Mouse (Mus musculus): ENCODE results near the gene Crip2.

The Crip2 gene

DNA sequence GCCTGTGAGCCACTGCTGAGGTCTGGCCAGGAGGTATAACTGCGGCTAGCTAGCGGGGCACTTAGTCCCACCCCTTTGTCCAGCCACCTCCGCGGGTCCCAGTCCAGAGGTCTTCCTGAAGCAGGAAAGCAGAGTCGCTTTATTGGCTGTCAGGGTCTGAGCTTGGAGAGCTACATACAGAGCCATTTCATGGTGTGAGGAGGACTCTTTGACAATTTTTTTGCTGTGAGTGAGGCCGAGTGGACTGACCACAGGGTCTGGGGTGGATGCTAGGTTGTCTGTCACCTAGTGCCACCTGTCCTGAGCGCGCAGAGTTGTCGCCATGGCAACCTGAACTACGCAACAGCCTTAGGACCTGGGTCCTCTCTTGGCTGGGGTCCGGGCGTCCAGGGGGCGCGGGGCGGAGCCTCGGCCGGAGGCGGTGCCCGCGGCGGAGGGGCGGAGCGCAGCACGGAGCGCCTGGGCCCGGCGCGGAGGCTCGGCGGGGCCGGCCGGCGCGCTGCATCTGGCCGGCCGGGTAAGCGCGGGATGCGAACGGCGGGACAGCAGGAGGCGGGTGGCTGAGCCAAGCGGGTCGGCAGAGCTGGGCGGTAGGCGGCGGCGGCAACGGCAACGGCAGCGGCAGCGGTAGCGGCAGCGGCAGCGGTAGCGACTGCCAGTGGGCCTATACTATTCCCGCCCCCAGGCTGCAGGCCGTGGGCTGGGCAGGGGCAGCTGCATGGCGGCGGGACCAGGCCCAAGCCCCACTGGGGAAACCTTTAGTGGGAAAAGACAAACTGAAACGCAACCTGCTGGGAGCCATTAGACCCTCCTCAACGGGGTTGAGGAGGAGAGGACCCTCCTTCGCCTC is 45.6 kb downstream of the Crip2 start, which contains the start of gene Tmem121:
TSS of gene Tmem121 (plus strand) at position 489 of the 850 bp plus-strand sequence.
- no peak for DNase-seq (ENCODE audit: low spot score)

DNA sequence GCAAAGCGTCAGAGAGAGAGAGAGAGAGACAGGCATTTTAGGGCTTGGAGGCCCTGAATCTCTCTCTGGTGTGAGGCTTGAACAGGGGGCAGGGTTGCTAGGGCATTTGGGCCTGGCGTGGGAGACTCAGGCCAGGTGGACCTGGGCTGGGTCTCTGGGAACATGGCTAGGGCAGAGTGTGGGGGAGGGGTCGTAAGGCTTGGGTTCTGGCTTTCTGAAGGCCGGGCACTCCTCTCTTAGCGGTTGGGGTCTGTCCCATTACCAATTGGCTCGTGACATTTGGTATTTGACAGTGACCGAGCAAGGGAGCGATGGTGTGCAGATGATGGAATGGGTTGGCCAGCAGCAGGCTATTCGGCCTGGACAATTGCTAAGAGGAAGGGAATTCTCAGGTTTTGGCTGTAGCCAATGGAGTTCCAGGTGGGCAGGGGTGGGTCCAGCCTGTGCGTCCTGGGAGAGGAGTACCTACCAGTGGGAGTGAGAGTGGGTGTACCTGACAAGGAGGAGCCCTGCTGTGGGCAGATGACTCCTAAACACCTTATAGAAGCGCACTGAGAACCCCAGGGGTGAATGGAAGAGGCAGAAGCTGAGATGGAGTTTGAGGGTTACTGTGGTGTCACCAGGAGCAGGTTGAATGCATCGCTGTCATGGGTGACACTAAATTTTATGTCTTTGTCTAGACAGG is 46.4 kb downstream of the Crip2 start:
- no peak for DNase-seq (ENCODE audit: low spot score)

GRCm38 (mm10) chr12:113187011-113187375 is 47.0 kb downstream of the Crip2 start:
- no peak for DNase-seq (ENCODE audit: low spot score)

GRCm38 (mm10) chr12:113187584-113188295 is 47.7 kb downstream of the Crip2 start:
- peak; percentile 80 for DNase-seq (ENCODE audit: low spot score)

DNA sequence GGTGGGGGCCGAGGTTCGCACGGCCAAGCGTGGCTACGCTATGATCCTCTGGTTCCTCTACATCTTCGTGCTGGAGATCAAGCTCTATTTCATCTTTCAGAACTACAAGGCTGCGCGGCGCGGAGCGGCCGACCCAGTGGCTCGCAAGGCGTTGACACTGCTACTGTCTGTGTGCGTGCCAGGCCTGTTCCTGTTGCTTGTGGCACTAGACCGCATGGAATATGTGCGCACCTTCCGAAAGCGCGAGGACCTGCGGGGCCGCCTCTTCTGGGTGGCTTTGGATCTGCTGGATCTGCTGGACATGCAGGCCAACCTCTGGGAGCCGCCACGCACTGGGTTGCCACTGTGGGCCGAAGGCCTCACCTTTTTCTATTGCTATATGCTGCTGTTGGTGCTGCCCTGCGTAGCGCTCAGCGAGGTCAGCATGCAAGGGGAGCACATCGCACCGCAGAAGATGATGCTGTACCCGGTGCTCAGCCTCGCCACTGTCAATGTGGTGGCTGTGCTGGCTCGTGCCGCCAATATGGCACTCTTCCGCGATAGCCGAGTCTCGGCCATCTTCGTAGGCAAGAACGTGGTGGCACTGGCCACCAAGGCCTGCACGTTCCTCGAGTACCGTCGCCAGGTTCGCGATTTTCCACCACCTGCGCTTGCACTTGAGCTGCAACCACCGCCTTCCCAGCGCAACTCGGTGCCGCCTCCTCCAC is 48.5 kb downstream of the Crip2 start:
- DNase-seq (ENCODE audit: low spot score): no peak

DNA sequence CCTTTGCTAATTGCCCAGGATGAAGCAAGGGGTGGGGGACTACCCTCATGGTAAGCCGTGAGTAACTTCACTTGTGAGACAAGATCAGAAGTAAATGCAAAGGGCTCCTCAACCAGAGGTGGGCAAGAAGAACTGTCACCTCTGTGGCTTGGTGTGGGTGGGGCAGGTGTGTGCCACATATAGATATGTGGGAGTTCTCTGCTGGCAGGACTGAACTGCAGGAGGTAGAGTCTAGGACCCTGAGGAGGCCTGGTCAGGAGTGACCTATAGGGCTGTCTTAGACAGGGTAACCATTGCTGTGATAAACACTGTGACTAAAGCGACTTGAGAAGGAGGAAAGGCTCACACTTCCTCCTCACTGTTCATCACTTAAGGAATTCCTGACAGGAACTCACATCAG is 53.4 kb downstream of the Crip2 start:
- no peak for DNase-seq (ENCODE audit: low spot score)
